50 mouse cellular contexts compared by ENCODE assay signal in genomic region chr6:116495960-116496359, GRCm38 (mm10). TPM values are rescaled to one million over a fixed set of nuclear protein-coding genes. Genes with fewer than 3 reads are reported as not detected.
"Had no signal": no experiment of that assay in that cellular context is flagged by ENCODE, and none has a peak within 500 bp of the region (broad histone marks: within the 10 kb centered on the region; RNA-seq: fewer than 3 reads in every experiment).

No protein-coding gene starts in this region.

- H3K27ac ChIP-seq: heart, embryonic 13.5 days; heart, embryonic 15.5 days; hindbrain, embryonic 10.5 days; hindbrain, embryonic 12.5 days; hindbrain, embryonic 13.5 days; hindbrain, embryonic 14.5 days; hindbrain, embryonic 15.5 days; hindbrain, postnatal 0 days; intestine, embryonic 15.5 days; kidney, embryonic 15.5 days; kidney, postnatal 0 days; layer of hippocampus, adult 2 months; left cerebral cortex, adult 2 months had no signal

- H3K9me3 ChIP-seq: heart, embryonic 13.5 days; heart, embryonic 15.5 days; hindbrain, embryonic 10.5 days; hindbrain, embryonic 13.5 days; hindbrain, embryonic 15.5 days; intestine, embryonic 15.5 days; kidney, embryonic 15.5 days had no signal

- DNase-seq: heart, postnatal 10 days; heart, postnatal 14 days; heart, postnatal 36 days; heart, postnatal 4 days; kidney, adult 11 months; kidney, adult 18-20 months; kidney, adult 2 months; kidney, adult 8-10 months; kidney, adult 9 months; kidney, postnatal 10 days; kidney, postnatal 14 days; kidney, postnatal 25 days; kidney, postnatal 36 days; kidney, postnatal 4 days; layer of hippocampus, adult 9-11 months; layer of hippocampus, postnatal 36 days had no signal

- ATAC-seq: hindbrain, embryonic 16.5 days; hindbrain, postnatal 0 days; inflammation-experienced regulatory T-cells, adult 6 months; intestine, embryonic 15.5 days; intestine, embryonic 16.5 days; intestine, postnatal 0 days had no signal

- H3K9ac ChIP-seq: heart, embryonic 13.5 days; heart, embryonic 15.5 days; hindbrain, embryonic 12.5 days; hindbrain, embryonic 13.5 days; hindbrain, embryonic 14.5 days; hindbrain, embryonic 15.5 days; intestine, embryonic 15.5 days; kidney, embryonic 15.5 days had no signal

- H3K4me1 ChIP-seq: heart, embryonic 13.5 days; heart, embryonic 15.5 days; hindbrain, embryonic 10.5 days; hindbrain, embryonic 12.5 days; hindbrain, embryonic 13.5 days; hindbrain, embryonic 15.5 days; intestine, embryonic 15.5 days; kidney, embryonic 15.5 days had no signal

- H3K36me3 ChIP-seq: heart, embryonic 13.5 days; heart, embryonic 15.5 days; hindbrain, embryonic 10.5 days; hindbrain, embryonic 12.5 days; hindbrain, embryonic 13.5 days; hindbrain, embryonic 15.5 days; intestine, embryonic 15.5 days; kidney, embryonic 15.5 days had no signal

- H3K4me2 ChIP-seq: heart, embryonic 13.5 days; heart, embryonic 15.5 days; hindbrain, embryonic 12.5 days; hindbrain, embryonic 13.5 days; hindbrain, embryonic 14.5 days; hindbrain, embryonic 15.5 days; intestine, embryonic 15.5 days; kidney, embryonic 15.5 days had no signal

- H3K27me3 ChIP-seq: heart, embryonic 13.5 days; heart, embryonic 15.5 days; hindbrain, embryonic 12.5 days; hindbrain, embryonic 13.5 days; hindbrain, embryonic 15.5 days; intestine, embryonic 15.5 days; kidney, embryonic 15.5 days had no signal

- H3K4me3 ChIP-seq: heart, embryonic 13.5 days; heart, embryonic 15.5 days; hindbrain, embryonic 10.5 days; hindbrain, embryonic 12.5 days; hindbrain, embryonic 13.5 days; hindbrain, embryonic 15.5 days; intestine, embryonic 15.5 days; kidney, embryonic 15.5 days; layer of hippocampus, adult 2 months; left cerebral cortex, adult 2 months had no signal

RNA-seq across cellular contexts. Expression of gene Olfr211, which starts 7.1 kb away (rescaled TPM):
- total RNA-seq: heart, postnatal 10 days; heart, postnatal 14 days; heart, postnatal 25 days; heart, postnatal 36 days; heart, postnatal 4 days; hematopoietic stem cell, adult 5-6 weeks; hindbrain, postnatal 0 days; layer of hippocampus, adult 18-20 months; layer of hippocampus, adult 2 months; layer of hippocampus, adult 8-10 months; layer of hippocampus, postnatal 10 days; layer of hippocampus, postnatal 14 days; layer of hippocampus, postnatal 25 days; layer of hippocampus, postnatal 36 days; left cerebral cortex, adult 18-20 months; left cerebral cortex, adult 2 months; left cerebral cortex, adult 8-10 months had no signal
- polyA plus RNA-seq: heart, embryonic 13.5 days; heart, embryonic 14.5 days; heart, embryonic 15.5 days; heart, embryonic 16.5 days; heart, postnatal 0 days; hindbrain, embryonic 10.5 days; hindbrain, embryonic 11.5 days; hindbrain, embryonic 12.5 days; hindbrain, embryonic 13.5 days; hindbrain, embryonic 14.5 days; hindbrain, embryonic 15.5 days; hindbrain, embryonic 16.5 days; hindbrain, postnatal 0 days; inflammation-experienced regulatory T-cells, adult 6 months; intestine, embryonic 14.5 days; intestine, embryonic 15.5 days; intestine, embryonic 16.5 days; intestine, postnatal 0 days; kidney, adult 2 months; kidney, embryonic 14.5 days; kidney, embryonic 15.5 days; kidney, embryonic 16.5 days; kidney, postnatal 0 days; large intestine, adult 2 months had no signal

RNA-seq across cellular contexts. Expression of gene Olfr212, which starts 10.4 kb away (rescaled TPM):
- total RNA-seq: heart, postnatal 10 days; heart, postnatal 14 days; heart, postnatal 25 days; hematopoietic stem cell, adult 5-6 weeks; hindbrain, postnatal 0 days; layer of hippocampus, adult 18-20 months; layer of hippocampus, adult 2 months; layer of hippocampus, postnatal 25 days; layer of hippocampus, postnatal 36 days; left cerebral cortex, adult 18-20 months; left cerebral cortex, adult 2 months had no signal
- polyA plus RNA-seq: heart, embryonic 13.5 days; heart, embryonic 14.5 days; heart, embryonic 16.5 days; heart, postnatal 0 days; hindbrain, embryonic 10.5 days; hindbrain, embryonic 11.5 days; hindbrain, embryonic 12.5 days; hindbrain, embryonic 13.5 days; hindbrain, embryonic 14.5 days; hindbrain, embryonic 15.5 days; hindbrain, embryonic 16.5 days; hindbrain, postnatal 0 days; inflammation-experienced regulatory T-cells, adult 6 months; intestine, embryonic 14.5 days; intestine, embryonic 15.5 days; intestine, embryonic 16.5 days; kidney, adult 2 months; kidney, embryonic 14.5 days; kidney, embryonic 15.5 days; kidney, embryonic 16.5 days; large intestine, adult 2 months had no signal

RNA-seq across cellular contexts. Expression of gene Alox5, which starts 35.0 kb away (rescaled TPM):
- polyA plus RNA-seq: inflammation-experienced regulatory T-cells, adult 6 months had no signal

RNA-seq across cellular contexts. Expression of gene Olfr213, which starts 42.3 kb away (rescaled TPM):
- total RNA-seq: heart, postnatal 10 days; heart, postnatal 14 days; heart, postnatal 25 days; heart, postnatal 36 days; heart, postnatal 4 days; hematopoietic stem cell, adult 5-6 weeks; hindbrain, postnatal 0 days; layer of hippocampus, adult 18-20 months; layer of hippocampus, adult 2 months; layer of hippocampus, adult 8-10 months; layer of hippocampus, postnatal 10 days; layer of hippocampus, postnatal 14 days; layer of hippocampus, postnatal 25 days; layer of hippocampus, postnatal 36 days; left cerebral cortex, adult 18-20 months; left cerebral cortex, adult 2 months; left cerebral cortex, adult 8-10 months had no signal
- polyA plus RNA-seq: heart, embryonic 13.5 days; heart, embryonic 14.5 days; heart, embryonic 15.5 days; heart, embryonic 16.5 days; heart, postnatal 0 days; hindbrain, embryonic 10.5 days; hindbrain, embryonic 11.5 days; hindbrain, embryonic 12.5 days; hindbrain, embryonic 13.5 days; hindbrain, embryonic 14.5 days; hindbrain, embryonic 15.5 days; hindbrain, embryonic 16.5 days; hindbrain, postnatal 0 days; inflammation-experienced regulatory T-cells, adult 6 months; intestine, embryonic 14.5 days; intestine, embryonic 15.5 days; intestine, embryonic 16.5 days; intestine, postnatal 0 days; kidney, adult 2 months; kidney, embryonic 14.5 days; kidney, embryonic 15.5 days; kidney, embryonic 16.5 days; kidney, postnatal 0 days; large intestine, adult 2 months had no signal

RNA-seq across cellular contexts. Expression of gene Gm5580, which starts 55.0 kb away (rescaled TPM):
- total RNA-seq: hindbrain, postnatal 0 days had no signal
- polyA plus RNA-seq: kidney, adult 2 months had no signal
